Comparison of ENCODE assay signal across 20 mouse cellular contexts in the genomic region with DNA sequence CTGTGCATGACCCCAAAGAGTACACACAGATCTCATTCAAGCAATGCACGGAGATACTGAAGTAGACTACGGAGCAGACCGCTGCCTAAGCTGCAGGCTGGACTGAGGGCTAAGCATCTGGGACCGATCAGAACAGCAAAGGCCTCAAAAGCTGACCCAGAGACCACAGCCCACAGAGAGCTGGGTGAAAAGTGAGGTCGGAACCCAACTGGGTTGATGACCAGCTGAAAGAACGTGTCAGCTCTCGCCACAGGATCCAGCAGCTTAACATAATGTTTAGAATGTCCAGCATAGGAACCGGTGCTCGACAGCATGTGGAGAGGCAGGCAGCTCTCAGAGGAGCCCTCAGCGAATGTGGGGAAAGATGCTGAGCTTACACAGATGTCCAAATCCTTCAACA.
DNase-seq lines count a peak whose midpoint lies in the region; ATAC-seq lines count a peak whose summit lies in the region.
"Had no signal": no experiment of that assay in that cellular context is flagged by ENCODE, and none has a peak within 500 bp of the region (broad histone marks: within the 10 kb centered on the region; RNA-seq: fewer than 3 reads in every experiment).

No protein-coding gene starts in this region.

- peak; percentile 67 for DNase-seq in hindbrain, embryonic 10.5 days (ENCODE audit: low spot score)
- DNase-seq in embryo, embryonic 10 days (ENCODE audit: low spot score): peak; percentile 57
- peak; percentile 45 for DNase-seq in embryo, embryonic 11 days
- peak; percentile 44 for DNase-seq in neural tube, embryonic 11.5 days (ENCODE audit: low spot score)
- no peak for DNase-seq in gastrocnemius, adult 8-10 months (ENCODE audit: low spot score in 2 of 2)
- DNase-seq: adrenal gland, adult 2 months; adrenal gland, postnatal 25 days; cerebellum, adult 2 months; cerebellum, postnatal 14 days; forebrain, postnatal 0 days; gastrocnemius, postnatal 25 days; heart, postnatal 10 days; heart, postnatal 4 days had no signal

- H3K27me3 ChIP-seq in hindbrain, embryonic 10.5 days (ENCODE audit: insufficient read depth, poor library complexity, severe bottlenecking): peaks cover 70% of the 10 kb centered on the region
- H3K27me3 ChIP-seq in hindbrain, embryonic 16.5 days (replicated peaks; ENCODE audit: control insufficient read depth, insufficient read depth, low read length): no peaks in the 10 kb centered on the region
- no peaks in the 10 kb centered on the region for H3K27me3 ChIP-seq in neural tube, embryonic 11.5 days (ENCODE audit: control insufficient read depth, insufficient read depth, low read length)
- H3K27me3 ChIP-seq: CH12.LX had no signal

- no peaks in the 10 kb centered on the region for H3K9me3 ChIP-seq in hindbrain, embryonic 10.5 days
- no peaks in the 10 kb centered on the region for H3K9me3 ChIP-seq in hindbrain, embryonic 16.5 days (ENCODE audit: control insufficient read depth, low read length)
- no peaks in the 10 kb centered on the region for H3K9me3 ChIP-seq in neural tube, embryonic 11.5 days (ENCODE audit: control insufficient read depth, low read length)
- H3K9me3 ChIP-seq: embryonic facial prominence, embryonic 12.5 days; forebrain, embryonic 12.5 days; hindbrain, embryonic 15.5 days had no signal

- H3K4me2 ChIP-seq in hindbrain, embryonic 16.5 days (ENCODE audit: low read length): no peak overlapping the region
- no peak overlapping the region for H3K4me2 ChIP-seq in neural tube, embryonic 11.5 days (ENCODE audit: low read depth)
- H3K4me2 ChIP-seq: embryonic facial prominence, embryonic 12.5 days; forebrain, embryonic 12.5 days; hindbrain, embryonic 15.5 days had no signal

- H3K36me3 ChIP-seq in hindbrain, embryonic 10.5 days: no peaks in the 10 kb centered on the region
- H3K36me3 ChIP-seq in hindbrain, embryonic 16.5 days (ENCODE audit: control insufficient read depth, insufficient read depth, low read length): no peaks in the 10 kb centered on the region
- no peaks in the 10 kb centered on the region for H3K36me3 ChIP-seq in neural tube, embryonic 11.5 days (ENCODE audit: control insufficient read depth, insufficient read depth, low read length)
- H3K36me3 ChIP-seq: embryonic facial prominence, embryonic 12.5 days; forebrain, embryonic 12.5 days; hindbrain, embryonic 15.5 days had no signal

- ATAC-seq in hindbrain, embryonic 16.5 days: no peak
- ATAC-seq in neural tube, embryonic 11.5 days (ENCODE audit: insufficient read depth, low FRiP score, low TSS enrichment): no peak
- ATAC-seq: forebrain, postnatal 0 days; inflammation-experienced regulatory T-cells, adult 6 months; intestine, postnatal 0 days had no signal

- no peak overlapping the region for H3K9ac ChIP-seq in hindbrain, embryonic 16.5 days (ENCODE audit: low read depth, low read length)
- H3K9ac ChIP-seq in neural tube, embryonic 11.5 days (ENCODE audit: low read length): no peak overlapping the region
- H3K9ac ChIP-seq: embryonic facial prominence, embryonic 12.5 days; forebrain, embryonic 12.5 days; forebrain, postnatal 0 days; hindbrain, embryonic 15.5 days had no signal

- peaks cover 11% of the 10 kb centered on the region for H3K4me1 ChIP-seq in hindbrain, embryonic 10.5 days (replicated peaks)
- no peaks in the 10 kb centered on the region for H3K4me1 ChIP-seq in hindbrain, embryonic 16.5 days (ENCODE audit: control insufficient read depth, insufficient read depth, low read depth, low read length)
- H3K4me1 ChIP-seq in neural tube, embryonic 11.5 days (ENCODE audit: control insufficient read depth, insufficient read depth, low read length): no peaks in the 10 kb centered on the region
- H3K4me1 ChIP-seq: embryonic facial prominence, embryonic 12.5 days; forebrain, embryonic 12.5 days; hindbrain, embryonic 15.5 days had no signal

- 34% methylated on average over 10 of the region's 10 CpGs for WGBS in hindbrain, embryonic 10.5 days
- 53% methylated on average over 10 of the region's 10 CpGs for WGBS in hindbrain, embryonic 16.5 days
- WGBS in neural tube, embryonic 11.5 days: 58% methylated on average over 10 of the region's 10 CpGs

- no peak overlapping the region for H3K27ac ChIP-seq in hindbrain, embryonic 10.5 days
- H3K27ac ChIP-seq in hindbrain, embryonic 16.5 days (ENCODE audit: low read depth, low read length): no peak overlapping the region
- H3K27ac ChIP-seq in neural tube, embryonic 11.5 days (ENCODE audit: low read depth, low read length): no peak overlapping the region
- H3K27ac ChIP-seq: embryonic facial prominence, embryonic 12.5 days; forebrain, embryonic 12.5 days; hindbrain, embryonic 15.5 days had no signal

- no peak overlapping the region for H3K4me3 ChIP-seq in hindbrain, embryonic 10.5 days
- no peak overlapping the region for H3K4me3 ChIP-seq in hindbrain, embryonic 16.5 days (ENCODE audit: low read length)
- no peak overlapping the region for H3K4me3 ChIP-seq in neural tube, embryonic 11.5 days (ENCODE audit: low read depth, low read length)
- H3K4me3 ChIP-seq: embryonic facial prominence, embryonic 12.5 days; forebrain, embryonic 12.5 days; hindbrain, embryonic 15.5 days had no signal

Comparison
In these comparisons a context has a peak if more than half of its experiments do, and no peak if none do; other contexts are left out.
1. DNase-seq: peak in hindbrain, embryonic 10.5 days (single experiment), embryo, embryonic 10 days (single experiment), embryo, embryonic 11 days (single experiment) and neural tube, embryonic 11.5 days (single experiment); none in gastrocnemius, adult 8-10 months (0 of 2).